Mouse (Mus musculus) hindbrain, embryonic 15.5 days (tissue): ENCODE data around the gene Cldn13. TPM values are rescaled to one million over a fixed set of nuclear protein-coding genes. Genes with fewer than 3 reads are reported as not detected.
A peak's percentile ranks its signal among the peaks of the same experiment; 100 is the strongest.
"Not testable (repeated sequence)": the region's sequence is repeated elsewhere in the genome, so short reads cannot be mapped to it uniquely, and the experiment has no call there.

Experiments
- ATAC-seq: fragments of 200-750 bp; cut with Nextera tagmentation; 2 replicates; pipeline ENCODE4 v1.8.0; 2017; ENCODE audit warnings: low read depth, moderate number of reproducible peaks, moderate TSS enrichment; ENCODE audit not compliant: low FRiP score
- H3K27ac ChIP-seq: fragments of 300-500 bp; sonication (generic); replicated peaks from 2 replicates; pipeline ENCODE4 v1.5.1; 2015; ENCODE audit warnings: mild to moderate bottlenecking, inconsistent platforms
- H3K27me3 ChIP-seq: fragments of 300-500 bp; sonication (generic); 2 replicates; pipeline ENCODE4 v1.6.1; 2015; ENCODE audit warnings: control low read depth, inconsistent platforms
- H3K36me3 ChIP-seq: fragments of 300-500 bp; sonication (generic); 2 replicates; pipeline ENCODE4 v1.6.1; 2015; ENCODE audit warnings: control low read depth, inconsistent platforms
- H3K4me1 ChIP-seq: fragments of 300-500 bp; sonication (generic); replicated peaks from 2 replicates; pipeline ENCODE4 v1.6.1; 2015; ENCODE audit warnings: control low read depth, inconsistent platforms
- H3K4me2 ChIP-seq: fragments of 300-500 bp; sonication (generic); 2 replicates; pipeline ENCODE4 v1.6.1; 2015; ENCODE audit warnings: moderate library complexity, mild to moderate bottlenecking, inconsistent platforms
- H3K4me3 ChIP-seq: fragments of 300-500 bp; sonication (generic); 2 replicates; pipeline ENCODE4 v1.5.1; 2015; ENCODE audit warnings: mild to moderate bottlenecking, inconsistent platforms
- H3K9ac ChIP-seq: fragments of 300-500 bp; sonication (generic); 2 replicates; pipeline ENCODE4 v1.6.1; 2015; ENCODE audit warnings: inconsistent platforms
- H3K9me3 ChIP-seq: fragments of 300-500 bp; sonication (generic); 2 replicates; pipeline ENCODE4 v1.6.1; 2016; ENCODE audit warnings: control low read depth, inconsistent platforms
- WGBS: fragments of 180-500 bp; shearing (Covaris S2); methylation state at CpG from one replicate; pipeline ENCODE4 v1.1.7; 2015; 5-methylcytosine and 5-hydroxymethylcytosine counted together
- polyA plus RNA-seq: library from polyadenylated mRNA; unstranded; fragments of >200 nt; fragmentation: Nextera tagmentation; extraction: Ambion mirVana; gene quantifications from 2 replicates; pipeline ENCODE4 v1.2.1, GENCODE M21; 2015

The Cldn13 gene
- polyA plus RNA-seq = 0.23 TPM in 1 of 2 replicates, not detected in the other

- H3K4me3 ChIP-seq = no peak within 1 kb of the TSS
- no peaks in the 10 kb centered on the region for H3K9me3 ChIP-seq
- no peak within 1 kb of the TSS for H3K9ac ChIP-seq
- H3K4me1 ChIP-seq = no peaks in the 10 kb centered on the region
- WGBS = 84% methylated on average over 8 of the region's 8 CpGs
- ATAC-seq = no peak
- H3K36me3 ChIP-seq = no peaks in the 10 kb centered on the region
- H3K27ac ChIP-seq = no peak within 1 kb of the TSS
- H3K4me2 ChIP-seq = no peak within 1 kb of the TSS
- H3K27me3 ChIP-seq = no peaks in the 10 kb centered on the region
These were observed at the start of gene Cldn13 for GRCm38 (mm10) chr5:134915311-134915710. TSS of gene Cldn13 (minus strand) at chr5:134915526.

- not testable (repeated sequence) for H3K4me3 ChIP-seq, ATAC-seq, H3K4me2 ChIP-seq, H3K9me3 ChIP-seq, H3K9ac ChIP-seq, H3K27me3 ChIP-seq, H3K27ac ChIP-seq, H3K36me3 ChIP-seq
- H3K4me1 ChIP-seq = peaks cover 11% of the 10 kb centered on the region
These were observed 49.3 kb upstream of the Cldn13 start for GRCm38 (mm10) chr5:134964655-134965054.

- no peak overlapping the region for H3K9ac ChIP-seq
- no peak overlapping the region for H3K4me3 ChIP-seq
- no peak overlapping the region for H3K27ac ChIP-seq
- H3K36me3 ChIP-seq = no peaks in the 10 kb centered on the region
- H3K4me2 ChIP-seq = no peak overlapping the region
- WGBS = 45% methylated on average over 5 of the region's 5 CpGs
- no peak for ATAC-seq
- H3K27me3 ChIP-seq = 0 out of 2 replicates have a peak, but pooled peaks cover 4% of the 10 kb centered on the region
- no peaks in the 10 kb centered on the region for H3K9me3 ChIP-seq
- peaks cover 11% of the 10 kb centered on the region for H3K4me1 ChIP-seq
These were observed 48.2 kb upstream of the Cldn13 start for GRCm38 (mm10) chr5:134963546-134963945.

GRCm38 (mm10) chr5:134961519-134961918 lies 46.2 kb upstream of the Cldn13 start:
- peaks cover 10% of the 10 kb centered on the region for H3K4me1 ChIP-seq
- no peaks in the 10 kb centered on the region for H3K36me3 ChIP-seq
- 0 out of 2 replicates have a peak, but pooled peaks cover 3% of the 10 kb centered on the region for H3K27me3 ChIP-seq
- ATAC-seq = no peak
- H3K27ac ChIP-seq = no peak overlapping the region
- whole genome bisulfite sequencing = 92% methylated on average over 2 of the region's 2 CpGs
- H3K9ac ChIP-seq = no peak overlapping the region
- no peaks in the 10 kb centered on the region for H3K9me3 ChIP-seq
- H3K4me3 ChIP-seq = no peak overlapping the region
- no peak overlapping the region for H3K4me2 ChIP-seq

GRCm38 (mm10) chr5:134960430-134960829 lies 45.1 kb upstream of the Cldn13 start:
- Histone ChIP-seq H3K27me3 (no peaks in the 10 kb centered on the region), H3K9me3 (no peaks in the 10 kb centered on the region), H3K4me2 (no peak overlapping the region), H3K36me3 (no peaks in the 10 kb centered on the region), H3K27ac (no peak overlapping the region), H3K4me1 (no peaks in the 10 kb centered on the region), H3K4me3 (no peak overlapping the region), H3K9ac (no peak overlapping the region)
- 69% methylated on average over 2 of the region's 2 CpGs for WGBS
- no peak for ATAC-seq

- H3K4me1 ChIP-seq = no peaks in the 10 kb centered on the region
- no peaks in the 10 kb centered on the region for H3K36me3 ChIP-seq
- no peaks in the 10 kb centered on the region for H3K9me3 ChIP-seq
- no peaks in the 10 kb centered on the region for H3K27me3 ChIP-seq
- no peak overlapping the region for H3K27ac ChIP-seq
- H3K4me2 ChIP-seq = no peak overlapping the region
- WGBS = 79% methylated on average over 7 of the region's 7 CpGs
- no peak overlapping the region for H3K4me3 ChIP-seq
- no peak overlapping the region for H3K9ac ChIP-seq
- no peak for ATAC-seq
These were observed 43.8 kb upstream of the Cldn13 start for GRCm38 (mm10) chr5:134959114-134959513.

- H3K27ac ChIP-seq = no peak overlapping the region
- WGBS = 92% methylated on average over 5 of the region's 5 CpGs
These were observed 40.2 kb upstream of the Cldn13 start for GRCm38 (mm10) chr5:134955491-134955890.

GRCm38 (mm10) chr5:134951053-134951884 lies 35.9 kb upstream of the Cldn13 start:
- Histone ChIP-seq H3K27ac (no peak overlapping the region), H3K9ac (no peak overlapping the region), H3K27me3 (peaks cover 8% of the 10 kb centered on the region), H3K9me3 (no peaks in the 10 kb centered on the region), H3K36me3 (no peaks in the 10 kb centered on the region), H3K4me3 (no peak overlapping the region), H3K4me2 (no peak overlapping the region), H3K4me1 (0 out of 2 replicates have a peak, but pooled peaks cover 2% of the 10 kb centered on the region)
- WGBS = 46% methylated on average over 19 of the region's 19 CpGs
- no peak for ATAC-seq

More at GRCm38 (mm10) chr5:134955491-134955890, 40.2 kb upstream of the Cldn13 start:
- Histone ChIP-seq H3K4me2 (no peak overlapping the region), H3K9me3 (no peaks in the 10 kb centered on the region), H3K27me3 (no peaks in the 10 kb centered on the region), H3K4me3 (no peak overlapping the region), H3K4me1 (no peaks in the 10 kb centered on the region), H3K36me3 (no peaks in the 10 kb centered on the region), H3K9ac (no peak overlapping the region)
- ATAC-seq = no peak

GRCm38 (mm10) chr5:134948085-134948439 lies 32.7 kb upstream of the Cldn13 start:
- no peaks in the 10 kb centered on the region for H3K36me3 ChIP-seq
- no peak overlapping the region for H3K27ac ChIP-seq
- H3K9me3 ChIP-seq = no peaks in the 10 kb centered on the region
- H3K4me3 ChIP-seq = no peak overlapping the region
- peaks cover 21% of the 10 kb centered on the region for H3K27me3 ChIP-seq
- 0 out of 2 replicates have a peak, but pooled peaks cover 2% of the 10 kb centered on the region for H3K4me1 ChIP-seq
- H3K4me2 ChIP-seq = no peak overlapping the region
- ATAC-seq = no peak
- 72% methylated on average over 4 of the region's 4 CpGs for WGBS
- no peak overlapping the region for H3K9ac ChIP-seq

- WGBS = 69% methylated on average over 5 of the region's 5 CpGs
- Histone ChIP-seq H3K9ac (no peak overlapping the region), H3K4me2 (no peak overlapping the region), H3K4me1 (0 out of 2 replicates have a peak, but pooled peaks cover 2% of the 10 kb centered on the region), H3K9me3 (no peaks in the 10 kb centered on the region), H3K27me3 (peaks cover 21% of the 10 kb centered on the region), H3K36me3 (no peaks in the 10 kb centered on the region), H3K27ac (no peak overlapping the region), H3K4me3 (no peak overlapping the region)
- no peak for ATAC-seq
These were observed 32.2 kb upstream of the Cldn13 start for GRCm38 (mm10) chr5:134947420-134948084.

GRCm38 (mm10) chr5:134946857-134947255 lies 31.5 kb upstream of the Cldn13 start, which contains the start of gene Cldn4:
TSS of gene Cldn4 (minus strand) at chr5:134946934.
- no peaks in the 10 kb centered on the region for H3K9me3 ChIP-seq
- H3K4me1 ChIP-seq = 0 out of 2 replicates have a peak, but pooled peaks cover 2% of the 10 kb centered on the region
- 13% methylated on average over 11 of the region's 11 CpGs for WGBS
- no peak for ATAC-seq
- H3K27ac ChIP-seq = no peak within 1 kb of the TSS
- H3K4me2 ChIP-seq = peak within 1 kb of the TSS; percentile 1; the same call in 1 of the 2 replicates
- no peaks in the 10 kb centered on the region for H3K36me3 ChIP-seq
- H3K9ac ChIP-seq = no peak within 1 kb of the TSS
- peaks cover 21% of the 10 kb centered on the region for H3K27me3 ChIP-seq
- no peak within 1 kb of the TSS for H3K4me3 ChIP-seq
